Mouse (Mus musculus): Measurements from ENCODE around the gene Ankrd12. TPM values are rescaled to one million over a fixed set of nuclear protein-coding genes. Genes with fewer than 3 reads are reported as not detected.
"Not testable (repeated sequence)": the region's sequence is repeated elsewhere in the genome, so short reads cannot be mapped to it uniquely, and the experiment has no call there.

The Ankrd12 gene
- total RNA-seq, 1 experiment from 2014 or later, result 128 TPM

DNA sequence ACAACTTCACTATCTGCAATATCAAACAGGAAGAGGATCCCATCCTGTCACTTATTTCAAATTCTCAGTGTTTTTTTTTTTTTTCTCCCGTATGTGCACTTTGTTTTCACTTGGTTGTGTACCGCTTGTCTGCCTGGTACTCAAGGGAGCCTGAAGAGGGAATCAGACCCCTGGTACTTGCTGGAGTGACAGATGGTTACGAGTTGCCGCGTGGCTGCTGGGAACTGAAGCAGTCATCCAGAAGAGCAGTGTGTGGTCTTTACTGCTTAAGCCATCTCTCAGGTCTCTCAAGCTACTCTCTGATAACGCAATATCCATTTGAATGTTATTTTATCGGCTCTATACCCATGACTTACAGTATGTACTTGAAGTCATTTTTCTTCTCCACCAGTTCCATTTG is 52.7 kb downstream of the Ankrd12 start:
- no peak for ATAC-seq (ENCODE audit: extremely low read depth, insufficient number of reproducible peaks, low FRiP score, poor library complexity, severe bottlenecking)

DNA sequence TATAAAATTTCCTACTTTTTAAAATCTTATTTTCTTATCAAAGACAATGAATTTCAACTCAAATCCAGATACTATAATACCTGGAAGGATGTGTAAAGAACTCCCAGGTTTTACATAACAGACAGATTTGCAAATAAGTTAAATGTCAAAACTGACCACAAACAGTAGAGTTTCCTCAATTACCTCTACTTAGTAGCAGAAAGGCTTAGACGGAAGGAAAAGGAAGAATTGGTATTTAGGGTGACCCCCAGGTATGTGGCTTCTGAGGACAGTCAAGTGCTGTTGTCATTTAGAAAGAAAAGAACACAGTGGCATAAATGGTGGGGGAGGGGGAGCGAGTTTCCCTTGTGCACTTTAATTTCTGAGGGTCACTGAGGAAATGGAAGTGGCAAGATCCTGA is 65.1 kb downstream of the Ankrd12 start:
- no peak for ATAC-seq (ENCODE audit: extremely low read depth, insufficient number of reproducible peaks, low FRiP score, poor library complexity, severe bottlenecking)

DNA sequence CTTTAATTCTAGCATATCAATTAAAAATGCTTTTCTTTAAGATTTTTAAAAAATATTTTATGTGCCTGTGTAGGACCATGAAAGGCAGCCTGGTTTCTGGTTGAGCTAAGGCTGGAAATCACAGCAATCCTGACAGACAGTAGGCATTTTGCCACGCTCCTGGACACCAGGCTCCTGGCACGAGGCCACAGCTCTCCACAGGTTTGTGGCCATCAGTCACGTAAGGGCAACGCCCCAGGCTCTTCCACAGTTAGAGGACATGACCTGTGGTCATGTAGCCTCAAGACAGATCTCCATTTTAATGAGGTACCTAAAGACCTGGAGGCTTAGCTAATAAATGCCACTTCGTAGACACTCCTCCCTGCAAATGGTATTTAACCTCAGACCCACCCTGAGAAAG is 69.0 kb downstream of the Ankrd12 start:
- no peak for ATAC-seq (ENCODE audit: extremely low read depth, insufficient number of reproducible peaks, low FRiP score, poor library complexity, severe bottlenecking)

GRCm38 (mm10) chr17:66007473-66007872 is 69.4 kb downstream of the Ankrd12 start:
- no peak for ATAC-seq (ENCODE audit: extremely low read depth, insufficient number of reproducible peaks, low FRiP score, poor library complexity, severe bottlenecking)

DNA sequence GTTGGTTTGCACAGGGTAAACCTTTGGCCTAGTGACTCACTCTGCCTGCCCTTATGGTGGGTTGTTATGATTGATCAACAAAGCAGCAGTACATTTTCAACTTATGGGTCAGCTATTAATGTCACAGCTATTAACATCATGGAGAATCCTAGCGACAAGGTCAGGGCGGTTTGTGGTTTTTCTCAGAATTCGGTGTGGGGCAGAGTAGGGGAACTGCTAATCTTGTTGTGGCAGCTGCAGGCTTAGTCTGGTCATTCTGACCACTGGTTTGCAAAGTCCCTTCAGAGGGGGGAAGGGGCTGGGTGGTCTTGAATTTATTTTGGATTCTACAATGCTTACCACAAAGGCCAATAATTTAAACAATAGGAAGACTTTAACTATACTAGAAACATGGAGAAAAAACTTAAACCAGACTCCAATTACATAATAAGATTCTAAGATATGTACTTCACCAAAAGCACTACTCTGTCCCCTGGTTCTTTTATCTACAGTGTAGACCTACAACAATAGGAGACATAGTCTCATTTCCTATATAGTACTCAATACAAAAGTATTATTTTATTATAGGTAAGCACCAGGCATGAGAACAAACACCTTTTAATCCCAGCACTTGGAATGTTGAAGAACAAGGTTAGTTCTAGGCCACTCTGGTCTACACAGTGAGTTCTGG is 88.6 kb downstream of the Ankrd12 start:
- no peak for ATAC-seq (ENCODE audit: extremely low read depth, insufficient number of reproducible peaks, low FRiP score, poor library complexity, severe bottlenecking)

DNA sequence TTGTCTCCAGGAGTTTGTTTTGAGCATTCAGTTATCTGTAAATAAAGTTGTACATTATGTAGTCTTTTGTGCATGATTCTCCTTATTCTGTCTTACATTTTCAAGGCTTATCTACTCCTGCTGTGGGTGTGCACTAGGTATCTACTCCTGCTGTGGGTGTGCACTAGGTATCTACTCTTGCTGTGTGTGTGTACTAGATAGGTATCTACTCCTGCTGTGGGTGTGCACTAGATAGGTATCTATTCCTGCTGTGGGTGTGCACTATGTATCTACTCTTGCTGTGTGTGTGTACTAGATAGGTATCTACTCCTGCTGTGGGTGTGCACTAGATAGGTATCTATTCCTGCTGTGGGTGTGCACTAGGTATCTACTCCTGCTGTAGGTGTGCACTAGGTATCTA is 100.2 kb downstream of the Ankrd12 start:
- ATAC-seq (ENCODE audit: extremely low read depth, insufficient number of reproducible peaks, low FRiP score, poor library complexity, severe bottlenecking), result not testable (repeated sequence)

- ATAC-seq (ENCODE audit: extremely low read depth, insufficient number of reproducible peaks, low FRiP score, poor library complexity, severe bottlenecking), result no peak
Measured at GRCm38 (mm10) chr17:65967751-65968150, 109.1 kb downstream of the Ankrd12 start.

DNA sequence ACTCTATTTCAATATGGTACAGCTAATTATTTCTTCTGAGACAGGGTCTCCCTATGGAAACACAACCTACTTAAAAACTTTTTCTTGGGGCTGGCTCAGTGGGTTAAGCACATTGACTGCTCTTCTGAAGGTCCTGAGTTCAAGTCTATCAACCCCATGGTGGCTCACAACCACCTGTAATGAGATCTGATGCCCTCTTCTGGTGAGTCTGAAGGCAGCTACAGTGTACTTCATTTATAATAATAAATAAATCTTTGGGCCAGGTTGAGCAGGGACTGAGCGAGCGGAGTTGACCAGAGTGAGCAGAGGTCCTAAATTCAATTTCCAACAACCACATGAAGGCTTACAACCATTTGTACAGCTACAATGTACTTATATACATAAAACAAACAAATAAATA is 114.6 kb downstream of the Ankrd12 start:
- no peak for ATAC-seq (ENCODE audit: extremely low read depth, insufficient number of reproducible peaks, low FRiP score, poor library complexity, severe bottlenecking)

GRCm38 (mm10) chr17:65961606-65962136 is 115.2 kb downstream of the Ankrd12 start:
- ATAC-seq (ENCODE audit: extremely low read depth, insufficient number of reproducible peaks, low FRiP score, poor library complexity, severe bottlenecking), result peak; percentile 40; the same call in 1 of the 2 replicates

DNA sequence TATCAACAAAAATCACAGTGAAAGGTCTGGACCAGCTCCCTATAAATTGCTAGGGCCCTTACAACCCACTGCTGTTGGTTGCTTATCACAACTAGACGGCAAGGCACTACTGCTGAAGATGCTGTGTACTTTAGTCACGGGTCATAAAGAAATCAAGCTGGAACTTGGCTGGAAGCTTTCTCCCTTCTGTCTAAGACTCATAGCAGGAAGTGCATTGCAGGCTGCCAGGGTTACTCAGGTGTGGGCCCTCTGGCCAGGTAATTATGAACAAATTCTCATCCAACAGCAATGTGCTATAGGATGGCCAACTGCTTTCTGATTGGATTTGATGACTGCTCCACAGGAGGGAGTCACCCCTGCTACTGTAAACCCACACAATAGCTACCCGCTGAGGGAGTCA is 117.9 kb downstream of the Ankrd12 start:
- no peak for ATAC-seq (ENCODE audit: extremely low read depth, insufficient number of reproducible peaks, low FRiP score, poor library complexity, severe bottlenecking)

GRCm38 (mm10) chr17:65958366-65958765 is 118.5 kb downstream of the Ankrd12 start:
- no peak for ATAC-seq (ENCODE audit: extremely low read depth, insufficient number of reproducible peaks, low FRiP score, poor library complexity, severe bottlenecking)

- no peak for ATAC-seq (ENCODE audit: extremely low read depth, insufficient number of reproducible peaks, low FRiP score, poor library complexity, severe bottlenecking)
Measured at GRCm38 (mm10) chr17:65957782-65958325, 119.0 kb downstream of the Ankrd12 start.

DNA sequence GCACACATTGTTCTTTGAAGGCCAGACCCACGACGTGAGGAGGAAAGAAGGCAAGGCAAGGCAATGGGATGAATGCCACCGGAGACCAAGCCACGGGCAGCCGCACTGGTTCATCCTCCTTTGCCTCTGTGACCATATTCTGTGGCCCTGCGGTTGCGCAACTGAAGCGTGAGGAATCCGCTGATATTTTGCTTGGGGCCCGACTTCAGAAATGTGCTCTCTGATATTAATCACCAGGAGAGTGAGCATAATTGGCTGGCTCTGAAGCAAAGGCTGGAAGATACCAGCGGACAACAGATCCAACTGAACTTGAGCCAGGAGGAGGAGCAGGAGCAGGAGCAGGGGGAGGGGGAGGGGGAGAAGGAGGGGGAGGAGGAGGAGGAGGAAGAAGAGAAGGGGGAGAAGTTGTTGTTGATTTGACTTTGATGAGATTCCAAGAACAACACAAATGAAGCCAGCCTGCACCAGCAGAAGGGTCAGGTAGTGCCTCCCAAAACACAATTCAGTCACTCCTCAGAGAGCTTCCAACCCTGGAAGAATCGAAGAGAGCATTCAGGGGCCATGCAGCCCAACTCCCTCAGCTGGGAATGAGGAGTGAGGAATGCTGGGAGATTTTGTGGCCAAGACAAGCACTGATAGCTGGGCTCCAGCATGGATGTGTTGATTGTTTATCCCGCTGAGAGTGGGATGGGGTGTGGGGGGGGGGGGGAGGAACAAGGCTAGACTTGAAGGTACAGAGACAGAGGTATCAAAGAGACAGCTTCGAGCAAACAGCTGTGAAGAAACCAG is 119.7 kb downstream of the Ankrd12 start:
- no peak for ATAC-seq (ENCODE audit: extremely low read depth, insufficient number of reproducible peaks, low FRiP score, poor library complexity, severe bottlenecking)

DNA sequence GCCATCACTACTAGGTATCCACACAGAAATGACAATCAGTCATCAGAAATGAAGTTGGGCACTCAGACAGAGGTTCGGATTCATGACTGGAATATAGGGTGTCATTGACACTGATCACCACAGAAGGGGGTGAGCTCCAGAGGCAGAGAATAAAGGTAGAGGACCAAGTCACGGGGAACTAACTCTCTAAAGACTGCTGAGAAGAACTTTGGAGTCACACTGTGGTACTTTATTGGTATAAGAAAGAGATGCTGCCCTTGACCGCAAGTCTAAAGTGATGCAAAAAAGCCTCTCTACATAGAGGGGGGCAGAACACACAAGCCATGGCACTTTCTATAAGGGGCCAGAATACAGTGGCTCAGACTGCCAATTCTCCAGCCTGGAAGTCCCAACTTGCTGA is 120.7 kb downstream of the Ankrd12 start:
- no peak for ATAC-seq (ENCODE audit: extremely low read depth, insufficient number of reproducible peaks, low FRiP score, poor library complexity, severe bottlenecking)

GRCm38 (mm10) chr17:65953959-65954358 is 122.9 kb downstream of the Ankrd12 start:
- no peak for ATAC-seq (ENCODE audit: extremely low read depth, insufficient number of reproducible peaks, low FRiP score, poor library complexity, severe bottlenecking)

DNA sequence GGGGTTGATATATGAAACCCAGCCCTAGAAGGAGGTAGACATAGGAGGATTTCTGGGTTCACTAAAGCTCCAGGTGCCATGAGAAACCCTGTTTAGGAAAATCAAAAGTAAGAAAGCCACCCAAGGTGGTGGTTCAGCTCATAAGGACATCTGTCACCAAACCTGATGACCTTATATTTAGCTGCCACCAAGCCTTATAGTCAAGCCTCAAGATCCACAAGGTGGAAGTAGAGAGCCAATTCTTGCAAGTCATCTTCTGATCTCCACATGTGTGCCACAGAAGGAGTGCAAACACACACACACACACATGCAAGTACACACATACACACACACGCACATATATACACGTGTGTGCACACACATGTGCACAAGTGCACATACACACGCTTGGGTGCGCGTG is 124.8 kb downstream of the Ankrd12 start:
- ATAC-seq (ENCODE audit: extremely low read depth, insufficient number of reproducible peaks, low FRiP score, poor library complexity, severe bottlenecking), result no peak

DNA sequence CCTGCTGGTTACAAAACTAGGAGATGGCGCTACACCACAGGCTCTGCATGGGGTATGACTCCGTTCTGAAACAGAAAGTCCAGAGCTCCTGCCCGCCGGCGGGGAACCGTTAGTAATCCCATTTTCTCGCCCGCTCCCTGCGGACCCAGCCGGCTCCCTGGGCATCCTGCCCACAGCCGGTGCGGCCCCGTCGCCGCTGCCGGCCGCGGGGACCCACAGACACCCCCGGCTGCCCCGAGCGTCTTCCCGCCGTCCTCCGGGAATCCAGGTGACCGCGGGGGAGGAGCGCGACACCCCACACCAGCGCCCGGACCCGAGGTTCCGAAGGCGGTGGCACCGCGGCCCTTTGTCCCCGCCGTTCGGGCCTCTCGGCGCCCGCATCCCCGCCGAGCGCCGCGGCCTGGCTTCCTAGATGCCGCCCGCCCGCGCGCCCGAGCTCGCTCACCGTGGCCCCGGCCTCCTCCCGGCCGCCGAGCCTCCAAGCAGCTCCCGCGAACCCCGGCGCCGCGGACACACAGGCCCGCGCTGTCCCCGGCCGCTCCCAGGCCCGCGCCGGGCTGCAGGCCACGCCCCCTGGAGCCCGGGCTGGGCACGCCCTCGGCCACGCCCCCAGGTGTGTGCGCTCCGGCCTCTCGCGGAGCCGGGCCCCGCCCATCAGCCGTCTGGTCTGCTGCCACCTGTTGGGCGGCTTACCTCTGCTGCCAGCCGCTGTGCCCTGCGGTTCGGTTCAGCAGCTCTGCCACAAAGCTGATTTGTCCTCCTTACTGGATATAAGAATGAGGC is 126.1 kb downstream of the Ankrd12 start, which contains the start of gene Twsg1:
Gene Twsg1, minus strand, starts transcription at position 605 of the 783 bp plus-strand sequence.
- peak; percentile 93 for ATAC-seq (ENCODE audit: extremely low read depth, insufficient number of reproducible peaks, low FRiP score, poor library complexity, severe bottlenecking)

DNA sequence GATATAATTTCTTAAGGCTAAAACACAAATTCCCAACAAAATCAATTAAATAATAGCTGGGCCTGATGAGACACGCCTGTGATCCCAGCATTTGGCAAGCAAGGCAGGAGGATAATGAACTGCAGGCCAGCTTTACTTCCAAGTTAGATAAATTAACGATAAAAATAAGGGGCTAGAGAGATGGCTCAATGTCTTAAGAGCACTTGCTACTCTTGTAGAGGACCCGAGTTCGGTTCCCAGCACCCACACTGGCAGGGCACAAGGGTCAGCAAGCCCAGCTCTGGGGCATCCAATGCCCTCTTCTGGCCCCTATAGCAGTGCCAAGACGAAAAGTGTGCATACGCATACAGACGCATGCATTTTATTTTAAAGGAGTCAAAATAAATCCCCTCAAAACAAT is 126.7 kb downstream of the Ankrd12 start:
- no peak for ATAC-seq (ENCODE audit: extremely low read depth, insufficient number of reproducible peaks, low FRiP score, poor library complexity, severe bottlenecking)

GRCm38 (mm10) chr17:65947307-65947706 is 129.6 kb downstream of the Ankrd12 start:
- no peak for ATAC-seq (ENCODE audit: extremely low read depth, insufficient number of reproducible peaks, low FRiP score, poor library complexity, severe bottlenecking)
